Mouse (Mus musculus) thymus, adult 18-20 months (tissue): Measurements from ENCODE around the gene Mllt10.
"Not testable (repeated sequence)": the region's sequence is repeated elsewhere in the genome, so short reads cannot be mapped to it uniquely, and the experiment has no call there.

Source experiments
- DNase-seq, 2 experiments: peaks; one replicate each; pipeline ENCODE4 v3.0.0; 2022; ENCODE audit warnings: mixed read lengths in 2 of 2

Gene Mllt10

DNA sequence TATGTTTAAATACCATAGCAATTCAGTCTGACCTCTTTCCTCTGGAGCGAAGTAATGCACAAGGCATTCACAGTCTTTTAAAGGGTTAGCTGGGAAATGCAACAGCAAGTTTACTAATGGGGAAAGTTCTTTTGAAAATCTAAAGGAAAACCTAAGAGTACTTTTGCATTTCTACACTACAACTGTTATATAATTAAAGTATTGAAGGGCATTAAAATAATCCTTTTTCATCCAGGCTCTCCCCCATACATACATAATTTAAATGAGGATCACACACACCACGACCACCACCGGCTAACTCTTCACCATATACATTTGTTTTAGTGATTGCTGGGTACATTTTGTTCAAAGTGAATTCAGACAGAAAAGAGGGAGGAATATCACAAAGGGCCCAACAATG lies 2.5 kb upstream of the Mllt10 start:
- DNase-seq = no peak

GRCm38 (mm10) chr2:18053243-18053950 lies 1.6 kb upstream of the Mllt10 start:
- DNase-seq = no peak

- DNase-seq = no peak
Observed at GRCm38 (mm10) chr2:18053951-18054530, 996 bp upstream of the Mllt10 start.

GRCm38 (mm10) chr2:18055929-18056785 lies 1.1 kb downstream of the Mllt10 start:
- DNase-seq = peak; percentile 88 to 90

GRCm38 (mm10) chr2:18056786-18057255 lies 1.8 kb downstream of the Mllt10 start:
- peak; percentile 93 to 95 for DNase-seq

DNA sequence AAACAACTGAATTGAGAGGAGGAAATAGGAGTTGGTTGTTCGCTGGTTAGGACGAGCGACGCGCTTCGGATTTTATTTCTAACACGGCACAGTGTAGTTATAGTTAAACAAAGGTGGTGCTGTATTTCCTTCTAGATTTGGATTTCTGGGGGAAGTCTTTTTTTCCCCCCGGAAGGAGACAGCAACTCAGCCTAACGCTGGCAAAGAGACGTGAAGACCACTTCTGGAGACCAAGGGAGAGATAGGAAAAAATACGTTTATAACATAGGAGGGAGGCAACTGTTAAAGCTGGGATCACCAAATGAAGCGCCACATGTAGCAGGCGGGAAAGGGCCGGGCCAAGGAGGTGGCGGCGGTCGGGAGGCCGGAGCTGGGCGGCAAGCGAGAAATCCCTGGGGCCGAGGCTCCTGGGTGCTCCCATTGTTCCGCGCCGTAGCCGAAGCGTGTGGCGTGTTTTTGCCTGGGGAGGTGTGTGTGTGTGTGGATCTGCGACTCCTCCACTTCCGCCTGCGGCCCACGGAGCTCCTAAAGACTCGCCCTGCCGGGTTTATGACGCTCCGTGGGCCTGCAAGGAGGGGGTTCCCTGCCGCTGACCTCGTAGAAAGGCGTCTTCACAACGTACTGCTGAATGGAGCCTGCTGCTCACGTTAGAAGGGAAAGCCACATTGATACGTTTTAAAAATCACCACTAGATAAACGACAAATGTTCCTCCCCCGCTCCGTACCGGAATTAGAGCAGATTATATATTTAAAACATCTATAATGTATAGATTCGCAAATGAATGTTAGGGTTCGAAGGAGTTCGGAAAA lies 2.5 kb downstream of the Mllt10 start:
- DNase-seq = peak; percentile 60 to 66

DNA sequence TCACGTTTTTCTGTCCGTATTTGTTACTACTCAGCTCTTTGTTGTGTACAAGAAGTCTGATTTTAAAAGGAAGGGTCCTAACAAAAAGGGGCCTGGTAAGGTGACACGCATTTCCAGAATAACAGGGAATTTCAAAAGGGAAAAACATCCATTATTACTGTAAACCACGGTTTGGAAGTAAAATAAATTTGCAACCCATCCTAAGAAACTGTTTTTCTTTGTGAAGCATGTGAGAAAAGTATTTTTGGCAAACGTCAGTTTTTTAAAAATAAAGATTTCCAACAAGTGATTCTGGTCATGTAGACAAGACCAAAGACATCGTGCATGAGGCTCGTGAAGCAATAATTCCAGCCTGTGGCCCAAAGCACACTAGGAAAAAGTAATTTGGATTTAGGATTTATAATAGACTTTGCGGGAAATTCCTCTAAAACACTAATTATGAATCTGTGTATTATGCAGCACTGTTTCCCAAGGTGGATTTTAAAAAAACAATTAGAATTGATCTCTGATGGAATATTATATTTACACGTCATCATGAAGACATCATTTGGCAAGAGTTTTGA lies 3.2 kb downstream of the Mllt10 start:
- no peak for DNase-seq

- DNase-seq = no peak
Observed at GRCm38 (mm10) chr2:18059063-18059462, 4.0 kb downstream of the Mllt10 start.

DNA sequence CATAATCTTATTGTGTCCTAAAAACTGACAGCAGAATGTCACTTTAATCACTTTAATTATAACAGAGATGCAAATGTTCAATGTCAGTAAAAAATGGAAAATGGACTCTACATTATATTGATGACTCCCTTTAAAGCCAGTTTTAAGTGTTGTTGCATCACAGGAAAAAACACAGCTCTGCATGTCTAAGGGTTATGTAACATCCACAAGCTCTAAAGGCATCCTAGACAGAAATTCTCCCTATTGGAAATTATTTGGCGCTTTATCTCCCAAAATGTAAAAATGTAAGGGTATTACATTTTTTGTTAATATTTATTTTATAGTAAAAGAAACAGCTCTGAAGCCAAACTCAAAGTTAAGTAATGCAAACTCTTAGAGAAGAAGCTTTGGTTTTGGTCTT lies 4.9 kb downstream of the Mllt10 start:
- DNase-seq = no peak

GRCm38 (mm10) chr2:18060396-18060795 lies 5.4 kb downstream of the Mllt10 start:
- DNase-seq = no peak

DNA sequence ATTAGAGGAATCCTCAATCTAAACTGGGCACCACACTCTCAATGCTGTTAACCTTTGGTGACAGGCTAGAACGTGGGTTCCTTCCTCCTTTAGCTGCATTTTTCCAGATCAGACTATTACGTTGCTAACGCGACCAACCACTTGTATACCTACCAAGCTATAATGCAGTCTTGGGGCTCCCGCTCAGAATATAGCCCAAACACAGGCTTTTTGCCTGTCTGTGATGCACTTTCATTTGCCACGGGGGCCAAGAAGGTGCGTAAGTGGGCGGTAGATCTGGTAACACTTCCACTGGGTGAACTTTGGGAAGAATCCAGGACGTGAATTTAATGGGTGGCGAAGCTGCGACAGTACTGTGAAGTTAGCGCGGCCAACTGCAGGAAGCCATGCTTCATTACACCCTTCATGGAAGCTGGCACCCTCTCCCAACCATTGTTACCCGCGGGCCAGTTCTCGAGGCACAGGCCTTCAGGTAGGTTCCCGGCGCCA lies 8.8 kb downstream of the Mllt10 start:
- DNase-seq = no peak

DNA sequence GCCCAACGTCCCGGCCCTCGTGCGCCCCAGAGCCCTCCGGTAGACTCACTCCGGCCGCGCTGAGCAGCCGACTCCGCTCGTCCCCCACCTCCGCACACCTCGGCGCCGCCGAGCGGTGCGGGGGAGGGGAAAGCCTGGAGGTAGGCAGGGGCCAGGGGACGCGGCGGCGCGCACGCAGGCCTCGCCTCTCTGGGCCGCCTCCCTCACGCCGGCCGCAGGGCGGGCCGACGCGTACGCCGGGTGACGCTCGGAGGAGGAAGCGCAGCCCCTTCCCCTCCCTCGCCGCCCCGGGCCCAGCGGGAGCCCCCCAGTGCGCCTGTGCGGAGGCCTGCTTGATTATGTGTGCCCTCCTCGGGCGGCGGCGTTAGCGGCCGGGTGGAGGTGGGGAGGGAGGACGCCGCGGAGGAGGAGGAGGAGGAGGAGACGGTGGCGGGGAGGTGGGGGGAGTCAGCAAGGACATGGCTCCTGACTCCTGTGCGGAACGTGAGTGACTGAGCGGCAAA lies 9.4 kb downstream of the Mllt10 start:
- peak; percentile 93 to 94 for DNase-seq

- DNase-seq = peak; percentile 65 to 70
Observed at GRCm38 (mm10) chr2:18064941-18065707, 10.1 kb downstream of the Mllt10 start.

- no peak for DNase-seq
Observed at GRCm38 (mm10) chr2:18065708-18066030, 10.6 kb downstream of the Mllt10 start.

DNA sequence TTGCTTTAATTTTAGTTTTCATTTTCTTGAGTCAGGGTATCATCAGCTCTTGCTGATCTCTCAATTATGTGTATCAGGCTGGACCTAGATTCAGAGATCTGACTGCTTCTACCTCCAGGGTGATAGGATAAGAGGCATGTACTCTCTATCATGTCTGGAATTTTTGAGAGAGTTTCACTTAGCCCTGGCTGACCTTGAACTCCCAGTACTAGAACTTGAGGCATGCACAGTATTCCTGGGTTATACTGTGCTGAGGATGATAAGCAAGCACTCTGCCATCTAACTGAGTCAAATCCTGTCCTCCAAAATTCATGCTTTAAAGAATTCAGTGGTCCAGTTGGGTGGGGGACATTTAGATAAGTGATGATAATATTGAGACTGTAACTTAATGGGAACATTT lies 11.4 kb downstream of the Mllt10 start:
- no peak for DNase-seq

DNA sequence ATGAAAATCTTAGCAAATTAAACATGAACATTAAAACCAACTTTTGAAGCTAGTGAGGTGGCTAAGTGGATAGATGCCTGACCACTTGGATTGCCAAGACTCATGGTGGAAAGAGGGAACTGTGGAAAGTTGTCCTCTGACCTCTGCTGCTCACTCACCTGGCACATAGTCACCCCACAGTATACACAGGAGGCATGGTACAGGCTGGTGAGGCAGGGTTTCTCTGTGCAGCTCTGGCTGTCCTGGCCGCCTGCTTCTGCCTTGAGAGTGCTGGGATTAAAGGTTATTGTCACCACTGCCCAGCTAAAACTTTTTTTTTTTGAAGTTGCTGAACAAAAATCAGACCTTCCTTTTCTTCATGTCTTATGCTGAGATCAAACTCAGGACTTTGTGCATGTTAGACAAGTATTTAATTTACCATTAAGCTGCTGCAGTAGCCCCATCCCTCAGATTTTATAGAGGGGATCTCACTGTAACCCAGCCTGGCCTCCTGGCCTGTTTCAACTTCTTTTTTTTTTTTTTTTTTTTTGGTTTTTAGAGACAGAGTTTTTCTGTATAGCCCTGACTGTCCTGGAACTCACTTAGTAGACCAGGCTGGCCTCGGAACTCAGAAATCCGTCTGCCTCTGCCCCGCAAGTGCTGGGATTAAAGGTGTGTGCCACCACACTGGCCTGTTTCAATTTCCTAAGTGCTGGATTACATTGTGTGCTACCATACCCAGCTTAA lies 13.2 kb downstream of the Mllt10 start:
- DNase-seq = no peak

DNA sequence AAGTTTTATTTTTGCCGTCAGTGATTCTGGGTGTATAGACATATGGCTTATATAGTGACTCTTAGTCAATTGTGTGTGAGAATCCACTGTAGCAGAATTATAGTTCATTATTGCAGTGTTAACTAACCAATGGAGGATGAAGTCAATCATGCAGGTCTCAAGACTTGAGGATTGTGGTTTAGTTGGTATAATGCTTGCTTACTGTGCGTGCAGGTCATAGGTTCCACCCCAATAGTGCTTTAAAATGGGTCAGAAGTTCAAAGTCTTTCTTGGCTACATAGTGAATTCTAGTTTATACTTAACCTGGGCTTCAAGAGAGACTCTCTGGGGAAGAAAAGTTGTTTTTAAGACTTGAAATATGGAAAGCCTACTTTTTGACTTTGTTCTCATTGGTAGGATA lies 16.9 kb downstream of the Mllt10 start:
- DNase-seq = no peak

DNA sequence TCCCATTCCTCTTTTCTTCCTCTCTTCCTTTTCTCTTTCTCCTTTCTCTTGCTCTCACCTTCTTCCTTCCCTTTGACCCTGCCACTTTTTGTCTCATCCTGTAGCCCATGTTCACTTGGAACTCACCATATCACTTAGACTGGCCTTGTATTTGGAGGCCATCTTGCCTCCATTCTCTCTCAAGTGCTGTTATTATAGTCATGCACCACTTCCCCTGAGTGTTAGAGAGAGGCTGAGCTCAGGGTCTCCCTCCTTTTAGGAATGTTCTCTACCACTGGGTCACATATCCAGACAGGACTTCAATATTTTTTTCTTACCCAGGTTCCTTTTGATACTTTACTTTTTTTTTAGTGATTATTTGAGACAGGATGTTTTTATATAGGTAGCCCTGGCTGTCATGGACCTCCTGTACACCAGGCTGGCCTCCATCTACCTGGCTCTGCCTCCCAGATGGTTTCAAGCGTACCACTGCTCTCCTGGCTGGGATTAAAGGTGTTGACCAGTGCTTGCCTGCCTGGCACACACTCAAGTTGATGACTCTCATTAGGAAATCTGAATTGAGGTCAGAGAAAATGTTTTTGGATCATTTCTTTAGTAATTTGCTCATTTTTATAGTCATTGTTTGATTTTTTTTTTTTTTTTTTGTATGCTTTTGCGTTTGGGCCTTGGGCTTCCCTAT lies 25.3 kb downstream of the Mllt10 start:
- no peak for DNase-seq

DNA sequence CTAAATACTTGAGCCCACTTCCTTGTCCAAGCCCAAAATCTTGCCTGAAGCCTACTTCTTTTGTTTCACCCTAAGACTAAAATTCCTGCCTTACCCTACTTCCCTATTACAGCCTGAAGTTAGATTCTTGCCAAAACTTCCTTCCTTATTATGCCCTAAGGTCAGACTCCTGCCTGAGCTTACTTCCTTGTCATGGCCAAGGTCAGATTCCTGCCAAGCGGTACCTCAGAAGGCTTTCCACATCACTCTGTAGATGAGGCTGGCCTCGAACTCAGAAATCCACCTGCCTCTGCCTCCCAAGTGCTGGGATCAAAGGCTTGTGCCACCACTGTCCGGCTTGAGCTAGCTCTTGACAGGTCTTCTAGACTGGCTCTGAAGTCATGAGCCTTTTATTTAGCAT lies 32.7 kb downstream of the Mllt10 start:
- not testable (repeated sequence) for DNase-seq

- DNase-seq = no peak
Observed at GRCm38 (mm10) chr2:18093858-18094257, 38.8 kb downstream of the Mllt10 start.
